Mouse (Mus musculus): ENCODE results near the gene Gm49395.

DNA sequence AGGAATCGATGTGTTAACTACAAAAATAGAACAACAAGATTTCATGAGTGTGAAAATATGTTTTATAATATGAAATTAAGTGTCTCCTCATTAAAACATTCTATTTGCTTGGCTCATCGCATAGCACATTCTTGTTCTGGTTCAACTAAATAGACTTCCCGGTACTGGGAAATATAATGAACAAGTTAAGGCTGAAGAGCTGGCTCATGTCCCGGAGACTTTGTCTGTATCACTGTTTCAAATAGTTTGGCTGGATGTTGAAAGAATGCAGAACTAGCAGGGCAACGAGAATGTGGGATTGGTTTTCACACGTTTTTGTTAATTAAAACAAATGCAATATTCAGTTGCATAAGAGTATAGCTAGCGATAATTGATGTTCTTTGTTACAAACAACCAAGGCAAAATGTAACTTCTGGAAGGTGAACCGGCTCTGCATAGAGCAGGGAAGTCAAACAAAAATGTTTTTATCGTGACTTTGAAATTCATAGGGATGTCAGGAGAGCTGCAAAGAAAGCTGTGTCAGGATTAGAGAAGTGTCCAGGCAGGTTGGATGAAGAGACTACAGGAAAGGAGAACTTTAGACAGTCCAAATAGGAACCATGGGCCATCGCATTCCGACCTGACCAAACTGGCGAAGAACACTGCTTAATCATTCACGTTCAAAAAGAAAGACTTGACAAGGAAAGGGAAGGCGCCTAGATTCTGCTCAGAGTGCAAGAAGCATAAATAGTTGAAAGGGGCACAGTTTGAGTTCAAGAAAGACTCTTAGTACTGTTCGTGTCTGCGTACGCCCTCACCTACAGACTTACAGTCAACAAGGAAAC is 70.3 kb downstream of the Gm49395 start:
- TF ChIP-seq HCFC1 (IDR thresholded peaks at IDR 0.05; ENCODE audit: low read depth, low read length) (no peak), CTCF (conservative IDR thresholded peaks at IDR 0.05 in 1 of 2, IDR thresholded peaks at IDR 0.05 in 1 of 2; ENCODE audit: low read depth in 2 of 2, low read length in 2 of 2) (no peak), E2F4 (IDR thresholded peaks at IDR 0.05; ENCODE audit: insufficient replicate concordance, low read depth, low read length) (no peak), POLR2A (IDR thresholded peaks at IDR 0.05; ENCODE audit: low read depth, low read length) (no peak), JUND (conservative IDR thresholded peaks at IDR 0.05; ENCODE audit: low read depth, low read length) (no peak), MXI1 (IDR thresholded peaks at IDR 0.05; ENCODE audit: low read depth, low read length) (no peak)
